Mouse (Mus musculus) right cerebral cortex, postnatal 25 days (tissue): ENCODE measurements at regions not wholly inside any gene's neighbourhood (a gene's known extent, or its start where the extent isn't known, plus 50 kb on each side); places are given as distances from the start of the nearest gene placed in this dataset.

Experiments used
- DNase-seq: peaks from one replicate; pipeline ENCODE4 v3.0.0; 2022

DNA sequence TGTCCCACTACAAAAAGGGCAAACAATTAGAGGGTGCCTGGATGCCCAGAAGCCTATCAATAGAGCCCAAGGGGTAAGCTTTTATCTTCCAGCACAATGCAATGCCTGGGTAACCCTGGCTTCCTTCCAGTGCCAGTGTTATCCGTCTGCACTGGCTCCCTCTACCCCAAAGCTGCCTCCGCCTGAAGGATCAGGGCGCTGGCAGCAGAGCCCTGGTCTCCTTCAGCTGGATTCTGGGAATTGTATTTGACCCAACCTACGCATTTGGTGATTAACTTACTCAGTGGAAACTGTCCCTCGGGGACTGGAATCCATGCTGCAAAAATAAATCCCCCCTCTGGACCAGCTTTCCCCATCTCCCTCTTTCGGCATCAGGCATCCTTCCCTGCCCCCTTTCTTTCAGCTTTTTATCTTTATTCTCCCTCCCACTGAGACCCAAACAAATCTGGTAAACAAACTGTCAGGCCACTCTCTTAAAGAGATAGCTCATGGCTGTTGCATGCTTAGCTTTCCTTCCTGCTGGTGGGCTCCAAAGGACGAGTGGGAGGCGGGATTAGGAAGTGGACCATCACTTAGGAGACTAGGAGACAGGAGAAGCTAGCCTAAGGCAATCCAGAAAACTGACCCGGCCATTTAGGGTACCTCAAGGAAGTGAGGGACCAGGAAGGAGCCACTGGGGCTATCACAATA lies 111.5 kb upstream of the Haao start:
- DNase-seq: no peak

DNA sequence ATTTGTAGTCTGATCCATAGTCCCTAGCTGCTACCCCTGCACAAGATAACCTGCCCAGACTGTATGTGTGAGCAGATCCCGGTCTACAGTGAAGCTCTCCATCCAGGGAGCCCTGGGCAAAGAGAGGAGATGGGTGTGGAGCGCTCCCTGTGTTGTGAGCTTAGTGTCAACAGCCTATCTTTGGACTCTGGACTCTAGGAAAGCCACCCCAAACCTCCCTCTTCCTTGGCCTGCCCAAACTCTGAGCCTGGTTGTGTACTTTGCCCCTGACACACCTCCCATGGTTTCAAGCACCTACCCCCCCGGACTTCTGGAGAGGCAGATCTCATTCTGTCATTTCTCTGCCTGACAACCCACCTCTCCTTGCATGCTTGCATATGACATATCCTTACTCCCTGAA lies 110.9 kb upstream of the Haao start:
- no peak for DNase-seq

DNA sequence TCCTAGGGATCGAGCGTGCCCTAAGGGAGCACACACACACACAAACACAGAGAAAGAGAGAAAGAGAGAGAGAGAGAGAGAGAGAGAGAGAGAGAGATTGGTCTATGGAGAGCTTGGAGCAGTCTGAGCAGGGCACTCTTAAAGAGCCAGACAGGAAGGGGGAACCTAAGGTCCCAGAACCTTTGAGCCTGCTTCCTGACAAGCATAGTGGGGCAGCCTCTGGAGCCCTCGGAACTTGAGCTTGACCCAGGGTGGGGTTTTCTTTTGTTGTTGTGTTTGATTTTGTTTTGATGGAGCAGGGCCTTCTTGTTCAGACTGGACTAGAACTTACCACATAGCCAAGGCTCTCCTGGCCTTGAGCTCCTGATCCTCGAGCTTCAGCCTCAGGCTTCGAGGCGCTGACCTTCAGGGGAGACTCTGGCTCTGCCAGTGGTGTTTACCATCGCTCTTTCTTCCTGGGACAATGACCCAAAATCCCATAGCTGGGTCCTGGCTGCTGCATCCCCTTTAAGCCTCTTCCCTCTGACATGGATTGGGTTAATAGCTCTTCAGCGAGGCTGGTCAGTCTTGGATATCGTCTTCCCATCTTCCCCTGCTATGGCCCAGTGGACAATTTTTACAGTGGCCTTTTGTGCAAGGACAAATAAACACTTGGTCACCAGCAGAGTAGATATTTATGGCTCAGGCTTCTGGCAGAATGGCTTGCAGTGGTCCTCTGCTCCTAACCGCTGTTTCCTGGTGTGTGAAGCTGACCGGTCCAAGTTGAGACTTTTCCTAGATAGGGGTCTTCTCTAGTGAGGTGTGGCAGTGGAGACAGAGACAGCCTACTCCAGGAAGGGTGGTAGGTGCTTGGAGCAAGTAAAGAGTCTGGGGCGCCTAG lies 110.1 kb upstream of the Haao start:
- no peak for DNase-seq

GRCm38 (mm10) chr17:83956821-83957565 lies 109.2 kb upstream of the Haao start:
- DNase-seq: no peak

GRCm38 (mm10) chr17:83955978-83956377 lies 108.2 kb upstream of the Haao start:
- no peak for DNase-seq

DNA sequence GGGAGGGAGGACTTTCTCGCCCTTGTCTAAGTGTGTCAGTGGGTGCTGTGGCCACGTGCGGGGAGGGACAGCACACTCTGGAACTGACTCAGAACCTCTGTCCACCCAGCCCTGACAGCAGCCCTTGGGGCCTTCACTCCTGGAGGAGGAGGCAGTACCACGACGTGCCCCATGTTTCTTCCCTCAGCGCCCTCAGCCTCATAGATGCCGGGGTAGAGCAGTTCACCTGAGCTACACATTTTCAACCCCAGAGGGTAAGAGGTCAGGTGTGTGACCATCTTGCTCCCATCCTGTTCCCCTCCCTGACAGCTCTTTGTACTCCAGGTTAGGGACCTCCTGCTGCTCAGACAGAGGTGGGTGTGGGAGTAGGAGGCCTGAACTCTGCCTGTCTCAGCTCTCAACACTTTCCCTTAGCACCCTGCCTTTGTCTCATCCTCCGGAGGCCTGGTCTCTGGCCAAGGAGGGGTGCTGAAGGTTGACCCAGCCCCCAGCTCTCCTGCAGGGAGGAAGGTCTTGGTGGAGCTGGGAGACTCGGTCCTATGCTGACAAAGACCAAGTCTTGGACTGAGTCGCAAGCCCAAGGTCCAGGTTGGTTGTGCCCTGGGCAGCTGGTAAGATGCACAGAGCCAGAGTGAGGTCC lies 107.4 kb upstream of the Haao start:
- no peak for DNase-seq

GRCm38 (mm10) chr17:83954291-83955057 lies 106.7 kb upstream of the Haao start:
- DNase-seq: peak; percentile 64

DNA sequence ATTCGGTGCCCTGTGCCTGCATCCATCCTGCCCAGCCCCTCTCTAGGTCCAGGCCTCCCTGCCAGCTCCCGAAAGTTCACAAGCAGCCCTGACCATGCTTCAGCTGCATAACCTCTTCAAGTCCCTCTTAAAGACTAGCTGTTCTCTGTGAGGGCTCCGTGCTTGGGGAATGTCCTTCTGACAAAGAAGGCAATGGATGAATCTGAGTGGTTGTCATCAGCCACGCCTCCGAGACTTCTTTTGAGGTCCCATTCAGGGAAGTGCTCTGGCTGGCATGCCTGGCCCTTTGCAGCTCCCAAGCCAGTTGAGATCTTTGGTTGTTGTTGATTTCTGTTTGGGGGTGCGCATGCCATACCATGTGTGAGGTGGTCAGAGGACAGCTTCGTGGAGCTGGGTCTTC lies 105.9 kb upstream of the Haao start:
- DNase-seq: no peak

- no peak for DNase-seq
Measured at GRCm38 (mm10) chr17:83946718-83947117, 99.0 kb upstream of the Haao start.

DNA sequence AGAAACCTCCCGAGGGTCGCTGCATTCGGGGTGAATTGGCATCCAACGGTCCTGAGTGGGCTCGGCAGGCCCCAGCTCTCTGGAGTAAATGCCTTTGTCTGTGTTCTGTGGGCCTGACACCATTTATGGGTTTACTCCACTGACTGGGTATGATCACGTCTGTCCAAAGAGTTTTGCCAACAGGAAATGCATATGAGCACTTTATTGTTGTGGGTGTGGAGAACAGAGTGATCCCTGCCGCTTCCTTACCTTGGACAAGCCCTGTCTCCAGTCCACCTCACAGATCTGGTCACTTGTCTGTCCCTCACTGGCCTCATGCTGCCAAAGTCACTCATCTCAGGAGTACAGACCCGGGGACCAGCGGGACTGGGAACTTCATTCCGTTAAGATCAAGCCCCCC lies 91.6 kb upstream of the Haao start:
- DNase-seq: no peak

GRCm38 (mm10) chr17:83938671-83939244 lies 91.0 kb upstream of the Haao start:
- peak; percentile 62 for DNase-seq

- peak; percentile 48 for DNase-seq
Measured at GRCm38 (mm10) chr17:83937576-83937975, 89.8 kb upstream of the Haao start.

GRCm38 (mm10) chr17:83936677-83937076 lies 88.9 kb upstream of the Haao start:
- no peak for DNase-seq

- DNase-seq: no peak
Measured at GRCm38 (mm10) chr17:83935969-83936368, 88.2 kb upstream of the Haao start.

DNA sequence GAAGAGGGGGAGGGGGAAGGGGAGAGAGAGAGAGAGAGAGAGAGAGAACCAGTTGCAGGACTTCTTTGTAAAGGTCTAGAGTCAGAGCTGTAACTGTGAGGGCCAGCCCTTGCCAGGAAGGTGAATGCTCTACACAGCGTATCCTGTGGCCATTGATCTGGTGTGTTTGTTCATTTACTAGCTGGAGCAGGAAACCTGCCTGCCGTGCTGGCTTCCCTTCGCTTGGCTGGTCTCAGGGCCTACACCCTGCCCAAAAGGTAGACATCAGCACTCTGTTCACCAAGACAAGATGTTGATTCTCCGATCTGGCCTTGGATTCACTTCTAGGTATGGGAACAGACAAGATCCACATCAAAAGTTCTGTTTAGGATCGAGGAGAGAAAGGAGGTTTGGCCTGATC lies 87.5 kb upstream of the Haao start:
- no peak for DNase-seq

GRCm38 (mm10) chr17:83933743-83934142 lies 86.0 kb upstream of the Haao start:
- DNase-seq: no peak

- no peak for DNase-seq
Measured at GRCm38 (mm10) chr17:83930401-83930800, 82.6 kb upstream of the Haao start.

GRCm38 (mm10) chr17:83927749-83928387 lies 80.1 kb upstream of the Haao start:
- no peak for DNase-seq

GRCm38 (mm10) chr17:83924259-83924922 lies 76.6 kb upstream of the Haao start:
- DNase-seq: no peak

- DNase-seq: no peak
Measured at GRCm38 (mm10) chr17:83920894-83921293, 73.1 kb upstream of the Haao start.

DNA sequence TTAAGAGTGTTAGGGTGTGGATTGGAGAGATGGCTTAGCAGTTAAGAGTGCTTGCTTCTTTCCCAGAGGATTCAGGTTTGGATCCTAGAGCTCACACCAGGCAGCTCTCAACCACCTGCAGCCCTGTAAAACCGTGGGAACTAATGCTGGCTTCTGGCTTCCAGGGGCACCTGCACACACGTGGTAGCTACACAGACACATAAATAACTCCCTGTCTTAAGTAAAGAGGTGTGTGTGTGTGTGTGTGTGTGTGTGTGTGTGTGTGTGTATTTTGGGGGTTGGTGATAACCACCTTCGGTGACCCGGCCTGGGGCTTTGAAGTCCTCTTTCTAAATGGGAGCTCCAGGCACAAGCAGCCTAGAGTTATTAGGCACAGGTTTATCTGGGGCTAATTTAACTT lies 72.5 kb upstream of the Haao start:
- DNase-seq: no peak
